Mouse (Mus musculus): Measurements from ENCODE around the gene Ptp4a2.

Ptp4a2 gene

DNA sequence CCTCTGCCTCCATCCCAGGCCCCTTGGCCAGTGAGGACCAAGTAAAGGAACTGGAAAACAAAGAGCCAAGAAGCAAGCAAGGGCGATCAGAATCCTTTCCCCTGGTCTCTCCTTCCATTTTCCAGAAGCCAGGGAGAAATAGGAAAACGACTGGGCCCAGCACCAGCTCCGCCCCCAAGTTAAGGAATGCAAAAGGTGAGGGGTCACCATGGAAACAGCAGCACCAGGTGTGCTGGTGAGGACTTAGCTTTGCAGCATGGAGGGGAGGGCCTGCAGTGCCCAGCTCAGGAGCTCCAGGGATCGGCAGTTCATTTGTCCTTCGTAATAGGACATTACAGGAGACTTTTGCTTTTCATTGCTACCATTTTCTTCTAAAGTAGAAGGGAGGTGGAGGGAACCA lies 13.0 kb upstream of the Ptp4a2 start:
- no peak for DNase-seq (ENCODE audit: low spot score)

GRCm38 (mm10) chr4:129803368-129803767 lies 7.7 kb upstream of the Ptp4a2 start:
- no peak for DNase-seq (ENCODE audit: low spot score)

- no peak for DNase-seq (ENCODE audit: low spot score)
Observed at GRCm38 (mm10) chr4:129805059-129805458, 6.0 kb upstream of the Ptp4a2 start.

DNA sequence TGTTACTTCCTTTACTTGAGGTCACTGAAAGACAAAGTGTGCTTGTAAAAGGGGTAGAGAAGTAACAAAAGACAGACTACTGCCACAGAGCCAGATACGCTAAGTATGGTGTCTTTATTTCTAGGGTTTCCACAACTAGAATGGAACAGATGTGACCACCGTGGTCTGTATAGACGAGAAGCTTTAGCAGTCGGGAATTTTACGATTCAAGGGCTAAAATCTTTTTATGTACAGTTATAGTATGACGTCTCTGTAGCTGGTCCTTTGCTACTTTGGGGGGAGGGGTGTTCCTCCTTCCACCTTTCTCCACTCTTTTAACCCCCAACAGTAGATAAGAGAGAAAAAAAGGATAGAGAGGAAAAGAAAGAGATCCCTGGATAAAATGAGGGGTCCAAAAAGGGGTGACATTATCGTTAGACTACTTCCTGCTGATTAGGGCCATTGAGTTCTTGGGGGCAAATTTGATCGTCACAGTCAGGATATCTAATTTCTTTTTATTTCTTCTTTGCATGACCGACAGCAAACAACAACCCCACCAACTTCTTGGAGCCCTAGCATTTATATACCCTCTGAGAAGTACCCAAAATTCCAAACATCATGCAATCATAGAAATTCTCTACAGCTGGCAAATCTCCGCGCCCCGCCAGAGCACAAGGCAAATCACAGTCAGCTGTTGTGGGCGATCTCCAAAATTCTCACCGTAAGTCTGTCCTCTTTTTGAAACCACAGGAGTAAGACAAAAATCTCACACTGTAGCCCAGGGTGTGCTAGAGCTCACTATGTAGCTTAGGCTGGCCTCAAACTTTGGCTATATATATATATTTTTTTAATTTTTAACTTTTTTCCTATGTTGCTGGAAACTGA lies 818 bp downstream of the Ptp4a2 start:
- DNase-seq (ENCODE audit: low spot score) = no peak

DNA sequence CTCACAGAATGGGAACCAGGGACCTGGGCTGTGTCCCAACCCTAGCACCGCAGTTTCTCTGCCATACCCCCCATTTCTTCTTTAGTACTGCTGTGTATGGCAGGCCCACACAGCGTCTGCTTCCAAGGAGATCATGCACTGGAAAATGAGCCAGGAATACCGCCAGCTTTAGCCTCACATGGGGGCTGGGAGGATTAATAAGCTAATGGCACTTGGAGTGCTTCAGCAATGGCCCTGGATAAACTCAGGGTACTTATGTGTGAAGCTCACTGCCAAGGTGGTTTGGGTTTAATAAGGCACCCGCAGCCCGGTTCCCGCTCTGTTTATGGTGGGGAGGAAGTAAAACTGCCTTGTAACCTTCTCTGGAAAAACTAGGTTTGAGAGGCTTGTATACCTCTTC lies 6.6 kb downstream of the Ptp4a2 start:
- no peak for DNase-seq (ENCODE audit: low spot score)

DNA sequence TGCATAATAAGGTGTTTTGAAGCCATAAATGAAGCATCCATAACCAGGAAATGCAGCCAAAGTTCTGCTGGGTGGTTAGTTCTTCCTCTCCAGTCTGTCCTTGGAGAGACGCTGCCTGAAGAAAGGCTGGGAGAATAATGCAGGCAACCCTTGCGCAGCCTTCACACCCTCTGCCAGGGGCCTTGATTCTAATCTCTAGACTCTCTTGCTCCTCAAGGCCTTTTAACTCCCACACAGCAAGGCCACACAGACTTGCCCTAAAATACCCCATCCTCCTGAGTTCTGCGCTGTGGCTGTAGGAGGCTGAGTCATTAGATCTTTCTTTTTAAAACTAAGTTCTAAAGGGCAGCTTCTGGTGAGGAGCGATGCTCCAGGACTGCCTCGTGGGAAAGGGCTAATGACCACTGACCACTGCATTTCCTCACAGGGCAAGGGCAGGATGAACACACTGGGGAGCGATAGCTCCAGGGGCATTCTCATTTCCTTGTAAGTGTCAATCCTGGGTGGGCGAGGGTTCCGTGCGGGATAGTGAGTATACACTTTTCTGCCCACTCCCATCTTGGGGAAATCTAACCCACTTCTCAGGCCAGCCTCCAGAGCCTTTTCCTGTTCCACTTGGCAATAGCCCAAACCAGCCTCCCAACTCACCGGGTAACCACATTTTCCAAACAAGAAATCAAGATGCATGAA lies 7.6 kb downstream of the Ptp4a2 start:
- peak; percentile 45 for DNase-seq (ENCODE audit: low spot score)

DNA sequence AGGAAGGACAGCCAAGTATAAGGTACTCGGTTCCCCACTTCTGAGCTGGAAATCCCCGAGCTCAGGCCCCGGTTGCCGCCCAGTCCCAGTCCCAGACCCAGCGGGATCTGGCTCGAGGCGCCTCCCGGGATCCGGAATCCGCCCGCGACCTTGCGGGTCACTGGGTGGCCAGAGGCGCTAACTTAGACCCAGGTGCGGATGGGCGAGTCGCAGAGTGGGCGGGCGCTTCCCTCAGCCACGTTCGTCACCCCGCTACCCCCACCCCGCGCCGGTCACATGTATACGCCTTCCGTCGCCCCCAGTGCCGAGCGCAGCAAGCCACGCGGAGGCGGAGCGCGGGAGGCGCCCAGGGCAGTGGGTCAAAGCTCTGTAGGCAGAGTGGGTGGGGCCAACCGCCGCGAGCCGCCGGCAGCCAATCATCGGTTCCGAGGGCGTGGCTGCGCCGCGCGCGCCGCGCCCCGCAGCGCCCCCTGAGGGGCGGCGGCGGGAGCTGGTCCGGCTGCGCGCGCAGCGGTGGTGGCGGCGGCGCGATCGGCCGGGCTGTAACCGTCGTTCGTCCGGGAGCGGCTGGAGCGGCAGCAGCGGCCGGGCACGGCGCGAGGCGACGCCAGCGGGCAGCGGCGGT lies 8.8 kb downstream of the Ptp4a2 start:
- DNase-seq (ENCODE audit: low spot score) = peak; percentile 98

- peak; percentile 82 for DNase-seq (ENCODE audit: low spot score)
Observed at GRCm38 (mm10) chr4:129820417-129821086, 9.5 kb downstream of the Ptp4a2 start.

DNA sequence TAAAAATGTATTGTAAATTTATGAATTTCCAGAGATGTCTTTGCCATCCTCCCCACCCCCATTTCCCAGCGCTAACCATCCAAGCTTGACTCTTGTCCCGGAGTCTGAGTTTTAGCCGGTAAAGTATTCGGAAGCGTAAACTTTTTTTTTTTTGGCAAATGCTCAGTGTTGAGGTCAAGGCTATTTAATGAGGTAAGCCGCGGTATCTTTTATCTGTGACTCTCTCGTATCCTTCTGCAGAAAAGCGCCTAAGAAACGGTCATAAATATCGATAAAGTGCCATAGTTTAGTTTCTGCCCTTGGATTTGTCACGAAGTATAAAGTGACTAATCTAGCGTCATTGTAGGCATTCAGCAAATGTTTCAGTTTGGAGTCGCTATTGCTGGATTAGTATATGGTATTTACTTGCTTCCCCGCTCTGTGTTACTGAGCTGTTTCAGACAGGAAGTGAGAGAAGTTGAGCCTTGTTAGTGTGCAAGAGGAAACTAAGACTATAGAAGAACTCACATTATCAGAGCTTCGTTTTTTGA lies 10.1 kb downstream of the Ptp4a2 start:
- no peak for DNase-seq (ENCODE audit: low spot score)

DNA sequence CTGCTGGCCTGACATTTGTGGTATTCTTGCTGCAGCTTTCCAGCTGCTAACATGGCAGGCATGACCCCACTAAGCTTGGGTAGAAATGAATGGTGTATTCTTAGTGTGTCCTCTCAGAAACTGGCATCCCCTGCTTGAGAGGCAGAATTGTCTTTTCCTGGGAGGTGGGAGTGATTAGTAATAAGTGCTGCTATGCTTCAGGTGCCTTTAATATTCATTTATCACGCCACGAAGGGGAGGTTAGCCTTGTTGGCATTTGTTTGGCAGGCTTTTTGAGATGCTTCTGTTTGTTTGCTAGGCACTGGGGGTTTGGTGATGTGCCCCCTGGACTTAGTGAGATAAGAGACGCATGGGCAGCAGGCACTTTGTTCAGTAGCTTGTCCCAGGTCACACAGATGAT lies 11.3 kb downstream of the Ptp4a2 start:
- no peak for DNase-seq (ENCODE audit: low spot score)

DNA sequence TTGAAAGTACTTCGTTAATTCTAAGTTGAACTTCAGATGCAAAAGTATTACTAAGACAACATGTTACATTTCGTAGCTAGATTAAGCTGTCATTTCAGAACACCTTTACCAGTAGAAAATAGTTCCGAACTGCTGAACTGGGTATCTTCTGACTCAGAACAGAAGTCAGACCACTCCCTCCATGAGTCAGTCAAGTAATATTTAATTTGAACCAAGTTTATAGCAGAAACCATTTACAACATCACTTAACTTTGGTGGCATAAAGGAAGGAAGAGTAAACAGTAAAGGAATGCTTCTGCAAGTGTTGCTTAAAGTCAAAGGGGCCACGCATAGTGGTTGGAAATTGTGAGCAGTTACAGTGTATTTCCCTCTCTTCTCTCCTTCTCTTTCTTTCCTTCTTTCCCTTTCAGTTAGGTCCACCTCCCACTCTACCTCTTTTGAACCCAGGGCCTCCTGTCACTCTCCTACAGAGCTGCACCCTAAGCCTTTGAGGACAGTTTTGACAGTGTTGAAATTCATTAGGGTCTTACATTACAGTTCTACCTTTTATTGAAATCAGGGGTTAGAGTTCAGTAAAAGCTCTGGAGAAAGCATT lies 12.3 kb downstream of the Ptp4a2 start:
- DNase-seq (ENCODE audit: low spot score) = no peak

GRCm38 (mm10) chr4:129827611-129828010 lies 16.6 kb downstream of the Ptp4a2 start:
- DNase-seq (ENCODE audit: low spot score) = no peak

DNA sequence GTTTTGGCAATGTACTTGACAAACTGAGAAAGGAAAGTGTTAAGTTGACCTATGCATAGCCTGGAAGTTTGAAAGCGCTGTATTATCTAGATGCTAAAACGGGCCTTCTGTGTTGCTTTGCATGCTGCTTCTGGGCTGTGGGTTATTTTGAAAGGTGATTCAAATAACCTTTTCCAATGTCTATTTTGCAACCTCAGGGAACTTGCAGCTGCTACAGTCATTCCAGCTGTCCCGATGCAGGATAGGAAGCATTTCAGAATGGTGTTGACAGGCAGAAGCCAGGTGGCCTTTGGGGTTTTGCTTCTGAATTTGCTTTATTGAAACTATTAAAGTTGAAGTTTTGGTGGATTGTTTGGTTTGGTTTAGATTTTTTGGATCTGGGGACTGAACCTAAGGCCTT lies 17.1 kb downstream of the Ptp4a2 start:
- no peak for DNase-seq (ENCODE audit: low spot score)

DNA sequence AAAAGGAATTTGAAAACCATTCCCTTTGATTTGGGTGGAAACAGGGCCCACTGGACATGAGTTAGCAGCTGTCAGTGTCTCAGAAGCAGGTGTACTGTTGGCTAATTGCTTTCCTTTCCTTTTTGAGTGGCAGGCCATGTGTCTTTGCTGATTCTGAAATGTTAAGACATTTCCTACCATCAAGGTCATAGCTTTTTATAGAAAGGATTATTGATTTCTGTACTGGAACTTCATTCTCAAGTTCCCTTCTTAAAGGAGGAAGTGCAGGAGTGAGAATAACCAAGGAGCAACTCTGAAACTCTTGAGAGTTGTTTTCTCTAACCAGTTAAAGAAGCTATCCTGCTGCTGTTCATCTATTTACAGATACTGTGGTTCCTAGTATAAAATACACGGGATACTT lies 18.8 kb downstream of the Ptp4a2 start:
- no peak for DNase-seq (ENCODE audit: low spot score)

- DNase-seq (ENCODE audit: low spot score) = no peak
Observed at GRCm38 (mm10) chr4:129830343-129830944, 19.4 kb downstream of the Ptp4a2 start.

GRCm38 (mm10) chr4:129834581-129834980 lies 23.6 kb downstream of the Ptp4a2 start:
- DNase-seq (ENCODE audit: low spot score) = no peak

DNA sequence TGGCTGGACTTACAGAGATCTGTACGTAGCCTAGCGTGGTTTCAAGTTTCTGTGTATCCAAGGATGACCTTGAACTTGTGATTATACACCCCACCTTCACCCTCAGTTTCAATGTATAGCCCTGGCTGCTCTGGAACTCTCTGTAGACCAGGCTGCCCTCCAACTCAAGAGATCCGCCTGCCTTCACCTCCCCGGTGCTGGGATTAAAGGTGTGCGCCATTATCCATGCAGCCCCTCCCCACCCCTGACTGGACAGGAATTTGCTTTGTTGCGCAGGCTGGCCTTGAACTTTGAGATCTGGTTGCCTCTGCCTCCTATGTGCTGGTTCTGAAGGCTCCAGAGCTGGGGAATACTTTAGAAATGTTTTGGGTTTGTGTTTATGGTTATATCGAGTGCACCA lies 24.3 kb downstream of the Ptp4a2 start:
- DNase-seq (ENCODE audit: low spot score) = no peak

DNA sequence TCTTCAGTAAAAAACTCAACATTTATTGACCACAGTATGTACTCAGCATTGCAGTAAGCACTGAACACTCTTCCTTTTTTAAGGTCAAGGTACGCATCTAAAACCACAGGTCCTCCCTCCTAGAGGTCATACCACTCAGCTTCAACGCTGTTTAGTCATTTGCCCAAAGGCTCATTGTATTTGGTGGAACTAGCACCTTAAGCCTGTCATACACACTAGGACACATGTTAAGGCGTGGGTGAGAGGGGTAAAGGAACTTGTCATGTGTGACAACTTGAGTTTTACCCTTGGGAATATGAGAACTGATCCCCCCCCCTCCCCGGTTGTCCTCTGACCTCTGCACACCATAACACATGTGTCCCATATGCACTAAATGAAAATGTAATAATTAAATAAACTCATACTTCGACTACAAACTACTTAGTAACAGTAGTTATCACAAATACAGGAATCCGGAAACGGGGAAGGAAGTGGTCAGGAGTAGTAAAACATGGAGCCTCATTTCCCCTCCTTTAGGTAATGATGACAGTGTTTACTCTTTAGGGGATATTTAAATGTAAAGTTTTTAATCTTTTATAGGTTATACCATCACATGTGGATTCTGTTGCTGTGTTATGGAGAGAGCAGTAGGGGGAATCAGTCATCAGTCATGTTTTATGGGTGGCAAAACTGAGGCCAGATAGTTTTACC lies 29.0 kb downstream of the Ptp4a2 start:
- DNase-seq (ENCODE audit: low spot score) = no peak

GRCm38 (mm10) chr4:129846823-129847222 lies 35.8 kb downstream of the Ptp4a2 start:
- no peak for DNase-seq (ENCODE audit: low spot score)

DNA sequence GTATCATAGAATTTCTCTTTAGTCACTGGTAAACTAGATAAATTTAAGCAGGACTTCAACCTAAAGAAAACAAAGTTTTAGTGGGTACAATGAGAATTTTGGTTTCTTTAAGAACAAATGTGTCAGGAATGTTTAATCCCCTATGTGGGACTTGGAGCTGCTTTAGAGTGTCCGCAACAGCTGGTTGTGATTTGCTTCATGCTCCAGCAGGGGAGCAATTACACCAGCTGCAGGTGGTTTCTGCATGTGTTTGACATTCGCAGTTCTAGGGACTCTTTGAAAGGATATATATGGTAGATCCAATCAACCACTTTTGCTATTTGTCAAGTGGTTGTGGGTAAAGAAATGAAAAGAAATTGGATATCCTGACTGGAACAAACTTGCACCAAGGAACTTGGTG lies 39.5 kb downstream of the Ptp4a2 start:
- DNase-seq (ENCODE audit: low spot score) = no peak

DNA sequence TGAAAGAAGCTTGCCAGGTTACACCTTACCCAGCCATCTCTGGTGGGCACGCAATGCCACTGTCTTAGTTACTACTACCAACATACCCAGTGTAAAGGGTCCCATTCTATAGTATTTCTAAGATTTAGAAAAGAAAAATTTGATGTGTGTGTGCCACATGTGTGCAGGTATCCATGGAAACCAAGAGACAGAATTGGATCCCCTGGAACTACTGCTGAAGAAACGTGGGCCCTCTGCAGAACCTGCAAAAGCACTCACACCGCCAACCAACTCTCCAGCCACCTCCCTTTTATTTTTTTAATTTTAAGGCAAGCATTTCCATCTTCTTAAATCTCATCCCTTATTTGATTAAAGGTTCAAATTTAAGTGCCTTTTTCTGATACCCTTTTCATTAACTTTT lies 40.8 kb downstream of the Ptp4a2 start:
- no peak for DNase-seq (ENCODE audit: low spot score)

Data from lung, postnatal 25 days (tissue).